Mouse (Mus musculus): ENCODE measurements around the gene Lefty1. TPM values are rescaled to one million over a fixed set of nuclear protein-coding genes. Genes with fewer than 3 reads are reported as not detected.

Gene Lefty1
- total RNA-seq, 1 experiment from 2014 or later = not detected

GRCm38 (mm10) chr1:180987759-180988158, 52.9 kb downstream of the Lefty1 start:
- peak; percentile 70 for ATAC-seq (ENCODE audit: extremely low read depth, insufficient number of reproducible peaks, low FRiP score, poor library complexity, severe bottlenecking)

Other genes starting within 250 kb of the Lefty1 start
- 0.12 TPM in 1 of 2 replicates, not detected in the other for gene Mixl1, start 238.0 kb upstream of the Lefty1 start, total RNA-seq (2017)
- gene Acbd3, start 209.0 kb upstream of the Lefty1 start, total RNA-seq (2017) = 89.5 and 91.6 TPM in 2 replicates
- 2,143 and 2,209 TPM in 2 replicates for gene H3f3a, start 121.1 kb upstream of the Lefty1 start, total RNA-seq (2017)
- 33.0 and 38.8 TPM in 2 replicates for gene Sde2, start 83.9 kb upstream of the Lefty1 start, total RNA-seq (2017)
- not detected in 2 replicates for gene Lefty2, start 41.9 kb upstream of the Lefty1 start, total RNA-seq (2017)
- gene Pycr2, start 30.7 kb upstream of the Lefty1 start, total RNA-seq (2017) = 16.7 and 19.3 TPM in 2 replicates
- 14.9 and 15.8 TPM in 2 replicates for gene Tmem63a, start 7.3 kb downstream of the Lefty1 start, total RNA-seq (2017)
- gene Ephx1, start 85.9 kb downstream of the Lefty1 start, total RNA-seq (2017) = 50.7 and 59.5 TPM in 2 replicates
- gene 9130409I23Rik, start 116.2 kb downstream of the Lefty1 start, total RNA-seq (2017) = not detected in 2 replicates
- gene Nvl, start 209.2 kb downstream of the Lefty1 start, total RNA-seq (2017) = 26.5 and 32.8 TPM in 2 replicates
- gene Cnih4, start 209.7 kb downstream of the Lefty1 start, total RNA-seq (2017) = 27.7 and 38.1 TPM in 2 replicates